Mouse (Mus musculus) midbrain, embryonic 10.5 days (tissue): ENCODE data around the gene Zfp59. TPM values are rescaled to one million over a fixed set of nuclear protein-coding genes. Genes with fewer than 3 reads are reported as not detected.
"Not testable (repeated sequence)": the region's sequence is repeated elsewhere in the genome, so short reads cannot be mapped to it uniquely, and the experiment has no call there.

Experiments used
- DNase-seq: peaks from one replicate; pipeline ENCODE4 v3.0.0-alpha.2; 2017; ENCODE audit warnings: low spot score
- H3K27ac ChIP-seq: fragments of 300-500 bp; sonication (generic); replicated peaks from 2 replicates; pipeline ENCODE4 v1.5.1; 2016; ENCODE audit warnings: mild to moderate bottlenecking
- H3K27me3 ChIP-seq: fragments of 300-500 bp; sonication (generic); 2 replicates; pipeline ENCODE4 v1.6.1; 2016; ENCODE audit warnings: low read depth, mild to moderate bottlenecking; ENCODE audit not compliant: poor library complexity, severe bottlenecking
- H3K36me3 ChIP-seq: fragments of 300-500 bp; sonication (generic); 2 replicates; pipeline ENCODE4 v1.6.1; 2016; ENCODE audit warnings: mild to moderate bottlenecking, moderate library complexity
- H3K4me1 ChIP-seq: fragments of 300-500 bp; sonication (generic); 2 replicates; pipeline ENCODE4 v1.6.1; 2016
- H3K4me3 ChIP-seq: fragments of 300-500 bp; sonication (generic); 2 replicates; pipeline ENCODE4 v1.5.1; 2016; ENCODE audit warnings: mild to moderate bottlenecking, moderate library complexity
- H3K9me3 ChIP-seq: fragments of 300-500 bp; sonication (generic); replicated peaks from 2 replicates; pipeline ENCODE4 v1.6.1; 2016; ENCODE audit warnings: mild to moderate bottlenecking
- WGBS: fragments of 180-500 bp; shearing (Covaris S2); methylation state at CpG from one replicate; pipeline ENCODE4 v1.1.7; 2016; 5-methylcytosine and 5-hydroxymethylcytosine counted together
- polyA plus RNA-seq: library from polyadenylated mRNA; unstranded; fragments of >200 nt; fragmentation: Nextera tagmentation; extraction: Ambion mirVana; gene quantifications from 2 replicates; pipeline ENCODE4 v1.2.1, GENCODE M21; 2016

Gene Zfp59
- polyA plus RNA-seq, 1 experiment from 2014 or later: 9.9 TPM

- no peak overlapping the region for H3K27ac ChIP-seq
- no peaks in the 10 kb centered on the region for H3K36me3 ChIP-seq
- H3K27me3 ChIP-seq: no peaks in the 10 kb centered on the region
- 89% methylated on average over 2 of the region's 2 CpGs for WGBS
- no peak overlapping the region for H3K4me3 ChIP-seq
- peaks cover 8% of the 10 kb centered on the region for H3K4me1 ChIP-seq
- H3K9me3 ChIP-seq: no peaks in the 10 kb centered on the region
- DNase-seq: no peak
Measured at GRCm38 (mm10) chr7:27834131-27834530, 4.3 kb upstream of the Zfp59 start.

DNA sequence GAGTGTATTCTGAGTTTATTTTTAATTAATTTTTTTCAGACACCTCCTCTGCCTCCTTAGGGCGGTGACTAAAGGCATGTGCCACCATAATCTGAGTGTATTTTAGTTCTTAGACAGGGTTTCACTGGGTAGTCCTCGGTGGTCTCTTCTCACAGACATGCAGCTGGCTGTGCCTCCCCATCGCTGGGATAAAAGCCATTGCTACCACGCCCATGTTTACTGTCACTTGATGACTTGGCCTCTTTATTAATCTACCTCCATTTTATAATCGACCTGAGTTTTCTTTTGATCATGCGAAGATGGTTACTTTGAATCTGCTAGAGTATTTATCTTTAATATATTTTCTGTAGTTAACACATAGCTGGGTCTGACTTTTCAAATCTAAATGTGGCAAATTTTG, 511 bp upstream of the Zfp59 start:
- H3K27me3 ChIP-seq: no peaks in the 10 kb centered on the region
- no peaks in the 10 kb centered on the region for H3K36me3 ChIP-seq
- H3K9me3 ChIP-seq: no peaks in the 10 kb centered on the region
- peaks cover 16% of the 10 kb centered on the region for H3K4me1 ChIP-seq
- DNase-seq: no peak
- peak overlapping the region; percentile 86 for H3K27ac ChIP-seq
- WGBS: 34% methylated on average over 6 of the region's 6 CpGs
- peak overlapping the region; percentile 68 for H3K4me3 ChIP-seq

DNA sequence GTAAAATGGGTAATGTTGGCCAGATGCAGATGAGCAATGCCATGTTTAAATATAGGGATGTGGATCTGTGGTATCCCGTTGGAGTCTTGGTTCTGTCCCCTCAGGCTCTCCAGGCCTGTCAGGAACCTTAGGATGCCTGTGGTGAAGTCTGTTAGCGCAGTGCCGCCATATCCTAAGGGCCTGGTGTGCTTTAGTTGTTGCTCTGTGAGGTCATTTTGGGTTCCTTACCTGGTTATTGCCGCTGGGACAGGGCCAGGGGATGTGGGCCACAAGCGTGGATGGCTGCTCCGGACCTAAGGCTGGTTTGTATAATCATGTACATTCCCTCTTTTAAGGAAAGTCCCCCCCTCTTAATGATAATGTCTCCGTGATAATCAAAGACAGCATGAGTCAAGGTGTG, 1.2 kb downstream of the Zfp59 start:
- H3K27me3 ChIP-seq: no peaks in the 10 kb centered on the region
- no peak for DNase-seq
- no peaks in the 10 kb centered on the region for H3K9me3 ChIP-seq
- WGBS: 94% methylated on average over 7 of the region's 7 CpGs
- H3K4me1 ChIP-seq: peaks cover 16% of the 10 kb centered on the region
- H3K27ac ChIP-seq: no peak overlapping the region
- peak overlapping the region; percentile 68 for H3K4me3 ChIP-seq
- peaks cover 4% of the 10 kb centered on the region for H3K36me3 ChIP-seq

DNA sequence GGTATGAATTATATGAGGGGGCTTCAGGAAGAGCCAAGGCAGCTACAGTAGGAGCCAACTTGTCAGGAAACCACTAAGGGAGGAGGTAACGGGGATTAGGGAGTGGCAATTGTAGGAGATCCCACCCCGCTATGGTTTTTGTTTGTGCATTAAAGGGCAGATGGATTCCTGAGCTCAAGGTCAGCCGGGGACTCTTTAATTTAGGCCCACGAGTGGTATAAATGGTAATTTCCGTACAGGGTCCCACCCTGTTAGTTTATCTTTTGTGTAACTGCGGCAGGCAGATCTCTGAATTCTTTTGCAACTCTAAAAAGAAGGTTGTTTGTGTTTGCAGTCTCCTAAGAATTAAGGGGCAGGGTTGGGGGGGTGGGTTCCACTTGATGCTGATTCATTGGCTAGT, 1.7 kb downstream of the Zfp59 start:
- Histone ChIP-seq H3K4me3 (no peak overlapping the region), H3K9me3 (no peaks in the 10 kb centered on the region), H3K36me3 (peaks cover 9% of the 10 kb centered on the region), H3K27me3 (no peaks in the 10 kb centered on the region), H3K4me1 (peaks cover 16% of the 10 kb centered on the region), H3K27ac (no peak overlapping the region)
- 89% methylated on average over 6 of the region's 6 CpGs for WGBS
- no peak for DNase-seq

GRCm38 (mm10) chr7:27857227-27857626, 18.8 kb downstream of the Zfp59 start, which contains the start of gene Zfp607a:
TSS of gene Zfp607a (plus strand) at chr7:27857527.
- Histone ChIP-seq H3K27me3 (no peaks in the 10 kb centered on the region), H3K27ac (no peak within 1 kb of the TSS), H3K4me3 (no peak within 1 kb of the TSS), H3K36me3 (peaks cover 44% of the 10 kb centered on the region), H3K4me1 (peaks cover 22% of the 10 kb centered on the region), H3K9me3 (peaks cover 5% of the 10 kb centered on the region; the same call in 1 of the 2 replicates)
- no peak for DNase-seq
- WGBS: 89% methylated on average over 1 of the region's 1 CpGs

DNA sequence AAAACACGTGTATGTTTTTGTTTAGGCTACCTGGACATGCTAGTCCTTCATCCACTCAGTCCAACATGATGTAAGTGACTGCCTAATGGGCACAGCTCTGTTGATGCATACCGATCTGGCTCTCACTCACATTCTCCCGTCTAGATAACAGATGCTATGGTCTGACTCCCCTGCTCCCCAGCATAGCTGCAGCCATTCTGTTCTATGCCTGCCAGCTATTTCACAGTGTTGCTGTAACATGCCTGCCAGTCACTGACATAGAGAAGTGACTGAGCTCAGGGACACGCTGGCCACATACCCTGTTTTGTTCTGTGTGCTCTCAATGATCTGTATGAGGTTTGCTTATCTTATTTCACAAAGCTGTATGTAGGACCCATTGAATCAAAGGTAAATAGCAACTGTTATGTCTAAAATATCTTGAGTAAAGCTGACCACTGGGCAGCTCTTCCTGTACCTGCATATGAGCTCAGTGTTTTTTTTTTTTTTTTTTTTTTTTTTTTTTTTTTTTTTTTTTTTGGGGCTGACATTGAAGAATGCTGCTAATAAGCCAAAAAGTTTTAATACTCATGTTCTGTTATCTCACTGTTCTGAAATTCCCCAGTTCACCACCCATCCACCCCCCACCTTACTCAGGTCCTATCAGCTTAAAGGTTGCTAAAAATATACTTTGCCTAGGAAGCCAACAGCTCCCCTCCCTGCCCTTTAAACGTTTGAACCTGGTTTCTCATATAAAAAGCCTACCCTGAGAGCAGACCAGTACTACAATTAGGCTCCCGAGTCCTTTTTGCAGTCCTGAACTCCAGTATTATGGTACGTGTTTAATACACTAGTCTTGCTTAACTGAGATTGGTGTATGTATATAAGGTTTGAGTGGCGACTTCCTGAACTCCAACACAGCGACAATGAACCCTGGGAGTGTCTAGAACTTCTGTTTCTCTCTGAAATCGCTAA, 21.2 kb downstream of the Zfp59 start:
- DNase-seq: peak; percentile 16
- 38% methylated on average over 10 of the region's 10 CpGs for WGBS
- Histone ChIP-seq H3K9me3 (peaks cover 5% of the 10 kb centered on the region; the same call in 1 of the 2 replicates), H3K4me1 (peaks cover 22% of the 10 kb centered on the region), H3K27me3 (no peaks in the 10 kb centered on the region), H3K36me3 (peaks cover 36% of the 10 kb centered on the region), H3K27ac (peak overlapping the region; percentile 90), H3K4me3 (peak overlapping the region; percentile 78)

GRCm38 (mm10) chr7:27860396-27861235, 22.2 kb downstream of the Zfp59 start:
- Histone ChIP-seq H3K36me3 (peaks cover 33% of the 10 kb centered on the region), H3K4me3 (peak overlapping the region; percentile 78), H3K4me1 (peaks cover 22% of the 10 kb centered on the region), H3K27me3 (no peaks in the 10 kb centered on the region), H3K9me3 (peaks cover 5% of the 10 kb centered on the region; the same call in 1 of the 2 replicates), H3K27ac (peak overlapping the region; percentile 90)
- WGBS: under 1% methylated on average over 22 of the region's 22 CpGs
- DNase-seq: peak; percentile 69

- not testable (repeated sequence) for H3K4me3 ChIP-seq, H3K9me3 ChIP-seq, H3K27ac ChIP-seq, DNase-seq, H3K27me3 ChIP-seq
- 89% methylated on average over 5 of the region's 5 CpGs for WGBS
- Histone ChIP-seq H3K4me1 (peaks cover 22% of the 10 kb centered on the region), H3K36me3 (peaks cover 37% of the 10 kb centered on the region)
Measured at GRCm38 (mm10) chr7:27862578-27862977, 24.2 kb downstream of the Zfp59 start.

DNA sequence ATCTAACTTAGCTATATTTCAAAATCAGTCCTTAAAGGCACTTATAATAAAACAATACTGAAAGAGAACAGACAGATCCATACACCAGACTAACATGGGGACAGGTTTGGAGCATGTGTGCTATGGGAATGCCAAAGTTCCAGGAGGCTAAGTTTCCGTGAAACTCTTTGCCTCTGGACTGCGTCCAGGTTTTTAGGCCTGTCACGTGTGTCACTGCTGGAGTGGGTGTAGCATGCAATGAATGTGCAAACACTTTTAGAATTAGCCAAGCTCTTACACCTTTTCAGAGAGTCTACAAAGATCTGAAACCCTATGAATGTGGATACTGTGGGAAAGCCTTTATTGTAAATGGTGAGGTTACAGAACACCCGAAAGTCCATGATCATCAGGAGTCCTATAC, 43.3 kb downstream of the Zfp59 start:
- no peak overlapping the region for H3K27ac ChIP-seq
- WGBS: 97% methylated on average over 4 of the region's 4 CpGs
- no peaks in the 10 kb centered on the region for H3K27me3 ChIP-seq
- peaks cover 40% of the 10 kb centered on the region for H3K9me3 ChIP-seq
- DNase-seq: no peak
- peaks cover 78% of the 10 kb centered on the region for H3K36me3 ChIP-seq
- H3K4me3 ChIP-seq: no peak overlapping the region
- no peaks in the 10 kb centered on the region for H3K4me1 ChIP-seq

DNA sequence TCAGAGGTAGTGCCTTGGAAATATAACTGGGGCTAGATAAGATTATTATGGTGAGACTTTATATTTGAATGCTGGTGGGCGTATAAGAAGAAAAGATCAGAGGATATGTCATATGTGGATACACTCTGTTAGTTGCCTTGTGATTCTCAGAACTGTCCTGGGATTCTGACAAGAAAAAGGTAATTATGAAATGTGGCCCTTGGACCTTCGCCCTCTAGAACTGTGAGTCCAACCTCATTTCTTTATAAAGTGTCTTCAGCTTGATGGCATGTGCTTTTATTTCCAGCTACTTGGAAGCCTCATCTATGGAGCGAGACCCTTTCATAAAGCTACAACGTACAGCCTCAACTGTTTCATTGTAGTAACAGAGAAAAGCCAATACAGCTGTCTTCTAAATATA, 62.2 kb downstream of the Zfp59 start:
- 90% methylated on average over 4 of the region's 4 CpGs for WGBS
- peaks cover 9% of the 10 kb centered on the region; the same call in 1 of the 2 replicates for H3K9me3 ChIP-seq
- no peak overlapping the region for H3K27ac ChIP-seq
- no peaks in the 10 kb centered on the region for H3K27me3 ChIP-seq
- H3K4me1 ChIP-seq: no peaks in the 10 kb centered on the region
- no peaks in the 10 kb centered on the region for H3K36me3 ChIP-seq
- H3K4me3 ChIP-seq: no peak overlapping the region
- DNase-seq: no peak

- peaks cover 9% of the 10 kb centered on the region for H3K36me3 ChIP-seq
- WGBS: 79% methylated on average over 11 of the region's 11 CpGs
- no peak for DNase-seq
Measured at GRCm38 (mm10) chr7:27905061-27905848, 66.8 kb downstream of the Zfp59 start.

More at GRCm38 (mm10) chr7:27905061-27905848, 66.8 kb downstream of the Zfp59 start:
- no peaks in the 10 kb centered on the region for H3K27me3 ChIP-seq
- H3K27ac ChIP-seq: no peak overlapping the region
- peaks cover 11% of the 10 kb centered on the region; the same call in 1 of the 2 replicates for H3K9me3 ChIP-seq
- H3K4me1 ChIP-seq: no peaks in the 10 kb centered on the region
- no peak overlapping the region for H3K4me3 ChIP-seq
